Mouse (Mus musculus) lung, embryonic 16.5 days (tissue): ENCODE data around the gene Spata31d1b. TPM values are rescaled to one million over a fixed set of nuclear protein-coding genes. Genes with fewer than 3 reads are reported as not detected.
A peak's percentile ranks its signal among the peaks of the same experiment; 100 is the strongest.
"Not testable (repeated sequence)": the region's sequence is repeated elsewhere in the genome, so short reads cannot be mapped to it uniquely, and the experiment has no call there.

Source experiments
- ATAC-seq: fragments of 200-750 bp; cut with Nextera tagmentation; 2 replicates; pipeline ENCODE4 v1.8.0; 2017; ENCODE audit warnings: low read depth, mild to moderate bottlenecking, moderate library complexity
- H3K27ac ChIP-seq: fragments of 300-500 bp; sonication (generic); 2 replicates; pipeline ENCODE4 v1.5.1; 2014; ENCODE audit warnings: mild to moderate bottlenecking, control low read depth, low read length
- H3K27me3 ChIP-seq: fragments of 300-500 bp; sonication (generic); 2 replicates; pipeline ENCODE4 v1.6.1; 2014; ENCODE audit warnings: low read depth, low read length, mixed read lengths; ENCODE audit not compliant: control insufficient read depth, insufficient read depth
- H3K36me3 ChIP-seq: fragments of 300-500 bp; sonication (generic); 2 replicates; pipeline ENCODE4 v1.6.1; 2014; ENCODE audit warnings: low read length; ENCODE audit not compliant: control insufficient read depth, insufficient read depth
- H3K4me1 ChIP-seq: fragments of 300-500 bp; sonication (generic); replicated peaks from 2 replicates; pipeline ENCODE4 v1.6.1; 2014; ENCODE audit warnings: low read length, mixed read lengths; ENCODE audit not compliant: control insufficient read depth, insufficient read depth
- H3K4me2 ChIP-seq: fragments of 300-500 bp; sonication (generic); 2 replicates; pipeline ENCODE4 v1.6.1; 2014; ENCODE audit warnings: low read depth, low read length, control low read depth
- H3K4me3 ChIP-seq: fragments of 300-500 bp; sonication (generic); 2 replicates; pipeline ENCODE4 v1.5.1; 2014; ENCODE audit warnings: mild to moderate bottlenecking, low read length, control low read depth
- H3K9ac ChIP-seq: fragments of 300-500 bp; sonication (generic); 2 replicates; pipeline ENCODE4 v1.6.1; 2014; ENCODE audit warnings: low read length, control low read depth
- H3K9me3 ChIP-seq: fragments of 300-500 bp; sonication (generic); 2 replicates; pipeline ENCODE4 v1.6.1; 2016; ENCODE audit warnings: low read length; ENCODE audit not compliant: control insufficient read depth
- WGBS: fragments of 180-500 bp; shearing (Covaris S2); extraction: QIAGEN DNeasy Blood & Tissue Kit; methylation state at CpG from one replicate; pipeline ENCODE4 v1.1.7; 2014; 5-methylcytosine and 5-hydroxymethylcytosine counted together
- polyA plus RNA-seq: library from polyadenylated mRNA; unstranded; fragments of >200 nt; fragmentation: Nextera tagmentation; extraction: Ambion mirVana; gene quantifications from 2 replicates; pipeline ENCODE4 v1.2.1, GENCODE M21; 2015

Spata31d1b gene
- polyA plus RNA-seq, 1 experiment from 2014 or later = not detected

DNA sequence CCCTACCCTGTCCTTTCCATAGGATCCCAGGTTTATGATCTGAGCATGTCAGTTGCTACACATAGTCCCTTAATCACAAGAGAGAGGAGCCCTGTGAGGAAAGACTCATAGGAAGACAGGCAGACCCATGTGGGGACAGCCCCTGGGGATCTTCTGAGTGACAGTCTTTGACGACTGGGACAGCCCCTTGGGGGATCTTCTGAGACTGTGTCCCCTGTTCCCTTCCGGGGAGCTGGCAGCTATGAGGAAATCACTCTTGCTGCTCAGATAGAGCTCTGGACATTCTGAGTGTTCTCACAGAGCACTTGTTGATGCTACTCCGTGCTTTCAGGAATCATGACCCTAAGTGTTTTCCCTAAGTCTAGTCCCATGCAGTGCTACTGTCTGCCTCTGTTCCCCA, 1.6 kb downstream of the Spata31d1b start:
- Histone ChIP-seq H3K4me2 (no peak overlapping the region), H3K9ac (no peak overlapping the region), H3K27me3 (no peaks in the 10 kb centered on the region), H3K4me3 (no peak overlapping the region), H3K27ac (no peak overlapping the region), H3K4me1 (no peaks in the 10 kb centered on the region), H3K9me3 (no peaks in the 10 kb centered on the region), H3K36me3 (no peaks in the 10 kb centered on the region)
- WGBS = 34% methylated on average over 3 of the region's 3 CpGs
- no peak for ATAC-seq

DNA sequence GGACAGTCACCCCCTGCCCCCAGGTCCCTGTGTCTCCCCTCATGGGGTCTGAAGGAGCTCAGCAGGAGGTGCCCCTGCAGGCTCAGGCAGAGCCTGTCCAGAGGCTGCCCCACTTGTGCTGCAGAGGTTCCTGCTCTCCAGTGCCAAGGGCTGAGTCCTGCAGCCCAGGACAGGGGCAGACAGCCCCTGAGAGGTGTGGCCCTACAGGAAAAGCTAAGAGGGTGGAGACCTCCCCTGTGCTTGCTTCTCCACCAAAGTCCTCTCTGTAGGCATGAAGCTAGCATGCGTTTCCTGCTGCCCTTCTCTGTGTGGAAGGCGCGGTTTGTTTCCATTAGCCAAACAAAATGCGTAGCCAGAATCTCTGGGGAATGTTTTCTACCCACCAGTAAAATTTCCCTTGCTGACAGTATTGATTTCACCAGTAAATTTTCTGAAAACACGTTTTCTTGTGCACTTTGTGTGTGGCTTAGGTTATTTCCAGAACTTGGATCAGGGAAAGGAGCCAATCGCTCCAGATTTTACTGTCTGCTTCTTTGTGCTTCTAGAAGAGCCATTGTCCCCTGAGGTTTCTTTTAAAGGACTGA, 6.9 kb downstream of the Spata31d1b start:
- not testable (repeated sequence) for H3K36me3 ChIP-seq, H3K9ac ChIP-seq, H3K27me3 ChIP-seq, H3K9me3 ChIP-seq, H3K4me3 ChIP-seq, H3K4me1 ChIP-seq, H3K4me2 ChIP-seq
- peak overlapping the region; percentile 2; the same call in 1 of the 2 replicates for H3K27ac ChIP-seq
- peak; percentile 83 for ATAC-seq
- 20% methylated on average over 6 of the region's 6 CpGs for WGBS

DNA sequence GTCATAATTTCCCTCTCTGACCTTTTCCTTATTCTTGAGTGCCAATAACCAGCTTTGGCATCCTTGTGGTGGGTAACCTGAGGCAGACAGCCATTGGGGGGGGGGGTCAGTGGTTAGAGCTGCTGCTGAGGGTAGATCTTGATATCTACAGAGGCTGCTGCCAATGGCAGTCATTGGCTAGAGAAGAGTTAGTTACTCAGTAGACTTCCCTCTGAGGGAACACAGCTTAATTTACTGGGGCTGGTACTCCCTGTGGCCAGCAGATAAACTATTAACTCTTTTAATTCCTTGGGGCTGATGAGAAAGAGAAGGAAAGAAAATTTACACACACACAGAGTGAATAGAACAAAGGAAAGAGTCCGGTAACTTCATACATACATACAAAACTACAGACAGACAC, 7.4 kb downstream of the Spata31d1b start:
- no peak overlapping the region for H3K4me3 ChIP-seq
- 89% methylated on average over 1 of the region's 1 CpGs for WGBS
- no peak for ATAC-seq
- H3K27me3 ChIP-seq = no peaks in the 10 kb centered on the region
- no peaks in the 10 kb centered on the region for H3K36me3 ChIP-seq
- peak overlapping the region; percentile 2; the same call in 1 of the 2 replicates for H3K27ac ChIP-seq
- H3K4me1 ChIP-seq = peaks cover 5% of the 10 kb centered on the region
- H3K9me3 ChIP-seq = no peaks in the 10 kb centered on the region
- H3K4me2 ChIP-seq = no peak overlapping the region
- no peak overlapping the region for H3K9ac ChIP-seq

DNA sequence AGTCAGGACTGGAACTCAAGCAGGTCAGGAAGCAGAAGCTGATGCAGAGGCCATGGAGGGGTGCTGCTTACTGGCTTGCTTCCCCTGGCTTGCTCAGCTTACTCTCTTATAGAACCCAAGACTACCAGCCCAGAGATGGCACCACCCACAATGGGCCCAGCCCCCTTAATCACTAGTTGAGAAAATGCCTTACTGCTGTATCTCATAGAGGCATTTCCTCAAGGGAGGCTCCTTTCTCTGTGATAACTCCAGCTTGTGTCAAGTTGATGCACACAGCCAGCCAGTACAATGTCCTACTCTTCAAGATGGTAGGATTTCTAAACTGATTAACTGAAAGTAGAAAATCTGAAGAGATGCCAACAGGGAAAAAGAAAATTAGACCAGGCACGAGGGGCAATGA, 10.0 kb downstream of the Spata31d1b start:
- not testable (repeated sequence) for H3K4me1 ChIP-seq, H3K9me3 ChIP-seq, H3K9ac ChIP-seq, H3K36me3 ChIP-seq, ATAC-seq, H3K4me2 ChIP-seq, H3K27me3 ChIP-seq, H3K27ac ChIP-seq, H3K4me3 ChIP-seq
- WGBS = 79% methylated on average over 1 of the region's 1 CpGs

DNA sequence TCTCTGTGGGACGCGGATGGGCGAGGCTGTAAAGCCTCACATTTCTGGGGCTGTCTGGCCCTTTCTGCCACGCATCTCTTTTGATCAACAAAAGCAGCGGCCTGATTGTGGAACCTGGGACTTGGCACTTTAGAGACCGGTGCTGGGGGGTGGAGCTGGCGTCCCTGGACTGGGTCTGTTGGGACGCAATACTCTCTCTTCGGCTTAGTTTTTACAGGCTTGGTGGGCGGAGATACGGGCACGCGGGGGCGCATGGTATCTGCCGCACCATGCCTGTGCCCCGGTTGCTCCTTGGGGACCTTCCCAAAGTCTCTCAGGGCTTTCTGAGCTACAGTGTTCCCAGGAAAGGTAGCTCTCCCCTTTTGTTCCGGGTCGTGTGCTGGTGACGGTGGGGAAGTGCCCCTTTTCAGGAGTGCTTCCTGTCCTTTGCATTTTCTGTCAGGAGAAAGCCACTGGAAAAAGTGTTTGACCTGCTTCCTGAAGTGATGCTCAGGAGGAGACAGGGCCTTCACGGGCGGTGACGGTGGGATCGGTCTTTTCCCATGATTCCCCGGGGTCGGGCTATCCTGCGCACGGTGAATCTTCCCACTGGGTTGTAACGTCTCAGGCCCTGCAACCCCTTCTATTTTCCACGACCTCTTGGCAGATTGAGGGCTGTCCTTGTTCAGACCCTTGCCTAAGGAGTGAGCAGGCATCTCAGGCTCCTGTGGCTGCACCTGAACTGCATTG, 14.2 kb downstream of the Spata31d1b start:
- Histone ChIP-seq H3K27ac (no peak overlapping the region), H3K9ac (no peak overlapping the region), H3K4me1 (peaks cover 7% of the 10 kb centered on the region), H3K4me2 (peak overlapping the region; percentile 12), H3K4me3 (no peak overlapping the region), H3K36me3 (no peaks in the 10 kb centered on the region), H3K9me3 (no peaks in the 10 kb centered on the region), H3K27me3 (no peaks in the 10 kb centered on the region)
- ATAC-seq = no peak
- WGBS = 25% methylated on average over 29 of the region's 29 CpGs

DNA sequence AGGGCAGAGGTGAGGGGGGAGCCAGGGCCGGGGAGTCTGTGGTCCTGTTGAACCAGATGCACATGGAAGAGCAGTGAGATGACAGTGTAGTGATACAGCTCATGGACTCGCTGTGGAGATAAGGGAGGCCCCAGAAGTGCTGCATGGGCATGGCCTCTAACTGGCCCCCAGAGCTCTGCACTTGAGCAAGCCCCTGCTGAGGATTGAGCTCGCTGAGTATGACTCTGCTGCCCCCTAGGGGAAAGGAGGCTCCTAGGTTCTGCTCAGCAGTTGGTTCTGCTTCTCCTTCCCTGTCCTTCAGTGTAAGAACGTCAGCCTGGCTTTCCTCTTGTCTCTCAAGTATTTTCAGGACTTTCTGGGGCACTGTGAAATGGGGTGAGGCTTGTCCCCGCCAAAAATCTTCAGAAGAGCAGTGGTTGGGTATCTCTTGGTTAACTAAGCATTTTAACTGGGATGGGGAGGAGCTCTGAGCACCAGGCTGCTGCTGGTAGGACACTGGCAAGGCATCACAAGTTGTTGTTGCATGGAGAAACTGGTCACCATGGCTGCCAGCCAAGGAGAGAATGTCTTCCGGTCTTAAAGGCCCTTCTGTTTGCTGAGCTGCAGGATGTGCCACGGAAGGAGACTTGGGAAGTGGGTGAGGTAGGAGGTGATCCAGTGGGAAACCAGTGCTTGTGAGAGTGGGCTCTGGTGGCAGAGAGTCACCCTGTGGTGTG, 16.5 kb downstream of the Spata31d1b start:
- H3K9ac ChIP-seq = peak overlapping the region; percentile 31; the same call in 1 of the 2 replicates
- peak; percentile 87 for ATAC-seq

DNA sequence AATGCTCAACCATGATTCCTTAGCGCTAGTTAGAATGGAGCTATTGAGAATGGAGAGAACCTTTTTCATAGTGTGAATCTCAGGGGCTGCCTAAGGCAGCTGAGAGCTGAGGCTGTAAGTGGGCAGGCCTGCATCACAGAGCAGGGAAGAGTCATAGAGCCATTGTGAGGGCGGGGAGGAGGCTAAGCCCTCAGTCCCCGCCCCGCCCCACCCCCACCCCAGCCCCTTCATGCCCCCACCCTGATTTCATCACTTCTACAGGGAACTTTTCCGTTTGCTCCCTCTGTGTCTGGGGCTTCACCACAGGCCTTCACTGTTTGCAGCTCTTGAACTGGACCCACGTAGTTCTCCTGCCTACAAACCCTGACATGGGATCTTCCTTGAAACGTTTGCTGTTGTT, 19.6 kb downstream of the Spata31d1b start, which contains the start of gene Spata31d1d:
Spata31d1d (minus strand) TSS at position 101 of the 400 bp plus-strand sequence.
- no peak within 1 kb of the TSS for H3K4me2 ChIP-seq
- no peaks in the 10 kb centered on the region for H3K9me3 ChIP-seq
- no peak within 1 kb of the TSS for H3K27ac ChIP-seq
- H3K4me3 ChIP-seq = no peak within 1 kb of the TSS
- peaks cover 7% of the 10 kb centered on the region for H3K4me1 ChIP-seq
- H3K27me3 ChIP-seq = no peaks in the 10 kb centered on the region
- 34% methylated on average over 7 of the region's 7 CpGs for WGBS
- no peaks in the 10 kb centered on the region for H3K36me3 ChIP-seq
- H3K9ac ChIP-seq = no peak within 1 kb of the TSS
- no peak for ATAC-seq

More for the DNA sequence above, 16.5 kb downstream of the Spata31d1b start:
- H3K27me3 ChIP-seq = no peaks in the 10 kb centered on the region
- H3K4me2 ChIP-seq = no peak overlapping the region
- WGBS = 16% methylated on average over 7 of the region's 7 CpGs
- no peaks in the 10 kb centered on the region for H3K9me3 ChIP-seq
- no peak overlapping the region for H3K27ac ChIP-seq
- H3K36me3 ChIP-seq = no peaks in the 10 kb centered on the region
- H3K4me3 ChIP-seq = no peak overlapping the region
- peaks cover 7% of the 10 kb centered on the region for H3K4me1 ChIP-seq

DNA sequence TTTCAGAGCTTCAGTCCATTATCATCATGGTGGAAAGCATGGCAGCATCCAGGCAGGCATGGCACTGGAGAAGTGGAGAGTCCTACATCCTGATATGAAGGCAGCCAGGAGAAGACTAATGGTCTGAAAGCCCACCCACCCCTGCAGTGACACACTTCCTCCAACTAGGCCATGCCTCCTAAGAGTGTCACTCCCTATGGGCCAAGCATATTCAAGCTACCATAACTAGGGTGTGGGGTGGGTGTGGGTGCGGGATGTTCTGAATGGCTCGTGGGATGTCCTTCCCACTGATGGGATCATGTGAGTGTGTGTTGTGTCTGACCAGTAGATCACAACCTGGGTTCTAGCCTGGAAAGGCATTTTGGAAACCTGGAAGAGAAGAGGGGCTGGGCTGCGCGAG, 21.9 kb downstream of the Spata31d1b start:
- WGBS = 86% methylated on average over 4 of the region's 4 CpGs
- H3K9ac ChIP-seq = no peak overlapping the region
- no peak overlapping the region for H3K27ac ChIP-seq
- H3K9me3 ChIP-seq = no peaks in the 10 kb centered on the region
- no peak overlapping the region for H3K4me3 ChIP-seq
- no peaks in the 10 kb centered on the region for H3K36me3 ChIP-seq
- no peaks in the 10 kb centered on the region for H3K27me3 ChIP-seq
- H3K4me1 ChIP-seq = no peaks in the 10 kb centered on the region
- no peak overlapping the region for H3K4me2 ChIP-seq
- ATAC-seq = no peak

DNA sequence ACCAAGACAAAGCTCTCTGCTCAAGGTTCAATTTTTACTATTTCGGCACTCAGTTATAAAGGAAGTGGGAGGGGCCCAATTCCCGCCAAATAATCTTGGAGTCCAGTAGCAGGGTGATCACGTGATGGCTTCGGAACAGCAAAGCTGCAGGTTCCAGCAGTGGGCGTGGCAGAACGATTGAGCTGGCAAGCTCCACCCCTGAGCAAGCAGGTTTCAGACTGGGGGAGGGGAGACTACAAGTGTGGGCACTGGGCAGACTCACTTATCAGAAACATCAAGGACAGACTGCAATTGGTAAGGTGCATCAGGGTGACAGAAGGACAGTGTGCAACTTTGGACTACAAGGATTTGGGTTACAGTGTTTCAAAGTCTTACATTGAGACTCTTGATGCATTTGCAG, 22.3 kb downstream of the Spata31d1b start:
- H3K27me3 ChIP-seq, ATAC-seq, H3K9ac ChIP-seq, H3K4me2 ChIP-seq, H3K9me3 ChIP-seq, H3K36me3 ChIP-seq, H3K4me3 ChIP-seq, H3K27ac ChIP-seq, H3K4me1 ChIP-seq: not testable (repeated sequence)
- WGBS = 17% methylated on average over 5 of the region's 6 CpGs
